Mouse (Mus musculus): Measurements from ENCODE around the gene Tcf20. TPM values are rescaled to one million over a fixed set of nuclear protein-coding genes. Genes with fewer than 3 reads are reported as not detected.

Tcf20 gene
- polyA plus RNA-seq, 2 experiments: 14.6 to 28.9 TPM

DNA sequence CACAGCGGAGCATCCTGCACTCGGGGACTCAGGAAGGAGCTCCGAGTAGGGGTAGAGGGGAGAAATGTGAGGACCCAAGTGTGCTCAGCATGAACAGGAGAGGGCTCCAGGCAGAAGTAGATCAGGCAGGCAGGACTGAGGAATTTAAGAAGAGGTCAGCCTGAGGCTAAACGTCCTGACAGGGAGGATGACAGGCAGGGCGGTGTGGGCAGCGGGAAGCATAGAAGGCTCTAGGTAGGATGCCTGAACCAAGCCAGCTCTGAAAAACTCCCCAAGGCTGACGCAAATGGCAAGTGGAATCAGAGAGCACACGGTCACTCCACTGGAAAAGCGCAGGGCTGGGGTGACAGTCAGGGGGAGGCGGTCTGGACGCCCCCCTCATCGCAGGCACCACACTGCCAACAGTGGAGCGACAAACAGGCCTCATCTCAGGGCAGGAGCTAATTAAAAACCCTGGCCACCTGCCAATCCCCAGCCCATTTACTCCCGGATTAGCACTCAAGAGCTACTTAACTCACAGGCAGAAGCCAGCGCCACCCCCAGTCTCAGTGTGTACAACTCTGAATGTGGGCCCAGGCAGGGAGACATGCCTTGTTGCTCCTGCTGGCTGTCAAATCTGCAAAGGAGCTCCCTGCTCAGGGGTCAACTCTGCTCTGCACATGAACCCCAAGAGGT is 23.5 kb upstream of the Tcf20 start:
- Histone ChIP-seq H3K36me3 (ENCODE audit: control insufficient read depth, insufficient read depth, low read length) (no peaks in the 10 kb centered on the region), H3K9me3 (ENCODE audit: control insufficient read depth, low read length) (no peaks in the 10 kb centered on the region), H3K9ac (ENCODE audit: low read depth, low read length, severe bottlenecking) (no peak overlapping the region), H3K27ac (replicated peaks; ENCODE audit: low read depth, low read length) (no peak overlapping the region), H3K4me3 (replicated peaks; ENCODE audit: low read length) (no peak overlapping the region), H3K4me1 (ENCODE audit: control insufficient read depth, insufficient read depth, low read length) (peaks cover 21% of the 10 kb centered on the region), H3K27me3 (ENCODE audit: control insufficient read depth, insufficient read depth, low read length) (no peaks in the 10 kb centered on the region), H3K4me2 (replicated peaks; ENCODE audit: low read depth, low read length, severe bottlenecking) (no peak overlapping the region)
- ATAC-seq (ENCODE audit: low FRiP score, low read depth) (0 out of 2 replicates have a peak, but pooled peaks have one; percentile 24), DNase-seq (ENCODE audit: low spot score) (peak; percentile 57)
- no peak for TF ChIP-seq POLR2A (IDR thresholded peaks at IDR 0.05; ENCODE audit: borderline replicate concordance, extremely low read depth, insufficient read depth, insufficient read length)
- 19% methylated on average over 15 of the region's 15 CpGs for WGBS

- DNase-seq (ENCODE audit: low spot score) (no peak), ATAC-seq (ENCODE audit: low FRiP score, low read depth) (no peak)
- no peaks in the 10 kb centered on the region for H3K27me3 ChIP-seq (ENCODE audit: control insufficient read depth, insufficient read depth, low read length)
- H3K9ac ChIP-seq (ENCODE audit: low read depth, low read length, severe bottlenecking): no peak overlapping the region
- WGBS: 37% methylated on average over 8 of the region's 8 CpGs
- H3K4me3 ChIP-seq (replicated peaks; ENCODE audit: low read length): no peak overlapping the region
- peaks cover 21% of the 10 kb centered on the region for H3K4me1 ChIP-seq (ENCODE audit: control insufficient read depth, insufficient read depth, low read length)
- H3K4me2 ChIP-seq (replicated peaks; ENCODE audit: low read depth, low read length, severe bottlenecking): no peak overlapping the region
- no peak overlapping the region for H3K27ac ChIP-seq (replicated peaks; ENCODE audit: low read depth, low read length)
- no peak for TF ChIP-seq POLR2A (IDR thresholded peaks at IDR 0.05; ENCODE audit: borderline replicate concordance, extremely low read depth, insufficient read depth, insufficient read length)
- H3K9me3 ChIP-seq (ENCODE audit: control insufficient read depth, low read length): no peaks in the 10 kb centered on the region
- H3K36me3 ChIP-seq (ENCODE audit: control insufficient read depth, insufficient read depth, low read length): no peaks in the 10 kb centered on the region
Measured at GRCm38 (mm10) chr15:83010423-83010822, 22.8 kb upstream of the Tcf20 start.

- Histone ChIP-seq H3K27me3 (ENCODE audit: control insufficient read depth, insufficient read depth, low read length) (no peaks in the 10 kb centered on the region), H3K4me2 (replicated peaks; ENCODE audit: low read depth, low read length, severe bottlenecking) (no peak overlapping the region), H3K4me3 (replicated peaks; ENCODE audit: low read length) (no peak overlapping the region), H3K4me1 (ENCODE audit: control insufficient read depth, insufficient read depth, low read length) (peaks cover 21% of the 10 kb centered on the region), H3K9ac (ENCODE audit: low read depth, low read length, severe bottlenecking) (no peak overlapping the region), H3K27ac (replicated peaks; ENCODE audit: low read depth, low read length) (no peak overlapping the region), H3K9me3 (ENCODE audit: control insufficient read depth, low read length) (no peaks in the 10 kb centered on the region), H3K36me3 (ENCODE audit: control insufficient read depth, insufficient read depth, low read length) (no peaks in the 10 kb centered on the region)
- no peak for DNase-seq (ENCODE audit: low spot score)
- no peak for TF ChIP-seq POLR2A (IDR thresholded peaks at IDR 0.05; ENCODE audit: borderline replicate concordance, extremely low read depth, insufficient read depth, insufficient read length)
- no peak for ATAC-seq (ENCODE audit: low FRiP score, low read depth)
- 90% methylated on average over 6 of the region's 6 CpGs for WGBS
Measured at GRCm38 (mm10) chr15:83009532-83009931, 21.9 kb upstream of the Tcf20 start.

GRCm38 (mm10) chr15:83008761-83009423 is 21.2 kb upstream of the Tcf20 start:
- Histone ChIP-seq H3K36me3 (ENCODE audit: control insufficient read depth, insufficient read depth, low read length) (no peaks in the 10 kb centered on the region), H3K4me1 (ENCODE audit: control insufficient read depth, insufficient read depth, low read length) (peaks cover 21% of the 10 kb centered on the region), H3K9ac (ENCODE audit: low read depth, low read length, severe bottlenecking) (no peak overlapping the region), H3K4me3 (replicated peaks; ENCODE audit: low read length) (no peak overlapping the region), H3K9me3 (ENCODE audit: control insufficient read depth, low read length) (no peaks in the 10 kb centered on the region), H3K27ac (replicated peaks; ENCODE audit: low read depth, low read length) (no peak overlapping the region), H3K4me2 (replicated peaks; ENCODE audit: low read depth, low read length, severe bottlenecking) (no peak overlapping the region), H3K27me3 (ENCODE audit: control insufficient read depth, insufficient read depth, low read length) (no peaks in the 10 kb centered on the region)
- ATAC-seq (ENCODE audit: low FRiP score, low read depth): no peak
- no peak for TF ChIP-seq POLR2A (IDR thresholded peaks at IDR 0.05; ENCODE audit: borderline replicate concordance, extremely low read depth, insufficient read depth, insufficient read length)
- 79% methylated on average over 13 of the region's 13 CpGs for WGBS
- DNase-seq (ENCODE audit: low spot score): no peak

GRCm38 (mm10) chr15:83007346-83007920 is 19.8 kb upstream of the Tcf20 start:
- Histone ChIP-seq H3K9ac (ENCODE audit: low read depth, low read length, severe bottlenecking) (no peak overlapping the region), H3K4me2 (replicated peaks; ENCODE audit: low read depth, low read length, severe bottlenecking) (no peak overlapping the region), H3K27ac (replicated peaks; ENCODE audit: low read depth, low read length) (no peak overlapping the region), H3K36me3 (ENCODE audit: control insufficient read depth, insufficient read depth, low read length) (no peaks in the 10 kb centered on the region), H3K4me1 (ENCODE audit: control insufficient read depth, insufficient read depth, low read length) (peaks cover 24% of the 10 kb centered on the region), H3K4me3 (replicated peaks; ENCODE audit: low read length) (no peak overlapping the region), H3K27me3 (ENCODE audit: control insufficient read depth, insufficient read depth, low read length) (no peaks in the 10 kb centered on the region), H3K9me3 (ENCODE audit: control insufficient read depth, low read length) (no peaks in the 10 kb centered on the region)
- ATAC-seq (ENCODE audit: low FRiP score, low read depth): no peak
- no peak for DNase-seq (ENCODE audit: low spot score)
- no peak for TF ChIP-seq POLR2A (IDR thresholded peaks at IDR 0.05; ENCODE audit: borderline replicate concordance, extremely low read depth, insufficient read depth, insufficient read length)
- WGBS: 41% methylated on average over 15 of the region's 15 CpGs

All from limb, embryonic 14.5 days (tissue).